Mouse (Mus musculus) retina, postnatal 7 days (tissue): ENCODE results near the gene Wwc1.

Source experiments
- DNase-seq: peaks from one replicate; pipeline ENCODE4 v3.0.0-alpha.2; 2012; ENCODE audit warnings: low read depth, low spot score

The Wwc1 gene

GRCm38 (mm10) chr11:35973135-35973534 lies 7.2 kb downstream of the Wwc1 start:
- no peak for DNase-seq

GRCm38 (mm10) chr11:35972270-35972931 lies 7.9 kb downstream of the Wwc1 start:
- no peak for DNase-seq

- no peak for DNase-seq
These were observed 9.3 kb downstream of the Wwc1 start for GRCm38 (mm10) chr11:35970806-35971705.

- no peak for DNase-seq
These were observed 12.0 kb downstream of the Wwc1 start for GRCm38 (mm10) chr11:35968291-35968690.

GRCm38 (mm10) chr11:35963981-35964549 lies 16.3 kb downstream of the Wwc1 start:
- DNase-seq, result no peak

GRCm38 (mm10) chr11:35963554-35963953 lies 16.8 kb downstream of the Wwc1 start:
- no peak for DNase-seq

- DNase-seq, result no peak
These were observed 17.9 kb downstream of the Wwc1 start for GRCm38 (mm10) chr11:35962431-35962830.

GRCm38 (mm10) chr11:35959270-35959669 lies 21.1 kb downstream of the Wwc1 start:
- no peak for DNase-seq

- DNase-seq, result no peak
These were observed 24.8 kb downstream of the Wwc1 start for GRCm38 (mm10) chr11:35955572-35955971.

- no peak for DNase-seq
These were observed 27.1 kb downstream of the Wwc1 start for GRCm38 (mm10) chr11:35953179-35953578.

GRCm38 (mm10) chr11:35951727-35952065 lies 28.6 kb downstream of the Wwc1 start:
- DNase-seq, result no peak

- no peak for DNase-seq
These were observed 29.1 kb downstream of the Wwc1 start for GRCm38 (mm10) chr11:35951058-35951726.

GRCm38 (mm10) chr11:35950466-35950865 lies 29.9 kb downstream of the Wwc1 start:
- DNase-seq, result no peak

- no peak for DNase-seq
These were observed 30.3 kb downstream of the Wwc1 start for GRCm38 (mm10) chr11:35950011-35950410.

- no peak for DNase-seq
These were observed 31.9 kb downstream of the Wwc1 start for GRCm38 (mm10) chr11:35948457-35948881.

GRCm38 (mm10) chr11:35947944-35948343 lies 32.4 kb downstream of the Wwc1 start:
- DNase-seq, result no peak

GRCm38 (mm10) chr11:35945187-35945586 lies 35.1 kb downstream of the Wwc1 start:
- no peak for DNase-seq

- DNase-seq, result no peak
These were observed 38.7 kb downstream of the Wwc1 start for GRCm38 (mm10) chr11:35941641-35942040.

- no peak for DNase-seq
These were observed 39.3 kb downstream of the Wwc1 start for GRCm38 (mm10) chr11:35941064-35941463.

GRCm38 (mm10) chr11:35938790-35939385 lies 41.4 kb downstream of the Wwc1 start:
- no peak for DNase-seq

- DNase-seq, result no peak
These were observed 44.7 kb downstream of the Wwc1 start for GRCm38 (mm10) chr11:35935645-35936044.

- no peak for DNase-seq
These were observed 45.2 kb downstream of the Wwc1 start for GRCm38 (mm10) chr11:35935133-35935532.
